Mouse (Mus musculus) lung, embryonic 14.5 days (tissue): ENCODE data around the gene Lipt1. TPM values are rescaled to one million over a fixed set of nuclear protein-coding genes. Genes with fewer than 3 reads are reported as not detected.
A peak's percentile ranks its signal among the peaks of the same experiment; 100 is the strongest.

Experiments
- ATAC-seq: fragments of 200-750 bp; cut with Nextera tagmentation; 2 replicates; pipeline ENCODE4 v1.8.0; 2017; ENCODE audit warnings: mild to moderate bottlenecking, moderate TSS enrichment, moderate library complexity; ENCODE audit not compliant: insufficient read depth
- DNase-seq: peaks from one replicate; pipeline ENCODE4 v3.0.0-alpha.2; 2015
- H3K27ac ChIP-seq: fragments of 300-500 bp; sonication (generic); 2 replicates; pipeline ENCODE4 v1.5.1; 2014; ENCODE audit warnings: low read depth, mild to moderate bottlenecking, moderate library complexity
- H3K27me3 ChIP-seq: fragments of 300-500 bp; sonication (generic); 2 replicates; pipeline ENCODE4 v1.6.1; 2014; ENCODE audit warnings: low read length, control low read depth; ENCODE audit not compliant: insufficient read depth
- H3K36me3 ChIP-seq: fragments of 300-500 bp; sonication (generic); 2 replicates; pipeline ENCODE4 v1.6.1; 2014; ENCODE audit warnings: control low read depth; ENCODE audit not compliant: insufficient read depth
- H3K4me1 ChIP-seq: fragments of 300-500 bp; sonication (generic); 2 replicates; pipeline ENCODE4 v1.6.1; 2014; ENCODE audit warnings: antibody characterized with exemption, control low read depth; ENCODE audit not compliant: insufficient read depth
- H3K4me2 ChIP-seq: fragments of 300-500 bp; sonication (generic); 2 replicates; pipeline ENCODE4 v1.6.1; 2014; ENCODE audit warnings: mild to moderate bottlenecking
- H3K4me3 ChIP-seq: fragments of 300-500 bp; sonication (generic); 2 replicates; pipeline ENCODE4 v1.5.1; 2014; ENCODE audit warnings: low read depth, low read length
- H3K9ac ChIP-seq: fragments of 300-500 bp; sonication (generic); 2 replicates; pipeline ENCODE4 v1.6.1; 2014
- H3K9me3 ChIP-seq: fragments of 300-500 bp; sonication (generic); 2 replicates; pipeline ENCODE4 v1.6.1; 2016; ENCODE audit warnings: low read depth, low read length, control low read depth
- CTCF ChIP-seq: IDR thresholded peaks from 2 replicates; pipeline ENCODE4 v1.5.1; 2016; ENCODE audit warnings: antibody characterized with exemption, low read depth
- whole genome bisulfite sequencing: fragments of 180-500 bp; shearing (Covaris S2); extraction: QIAGEN DNeasy Blood & Tissue Kit; methylation state at CpG from one replicate; pipeline ENCODE4 v1.1.7; 2014; 5-methylcytosine and 5-hydroxymethylcytosine counted together
- polyA plus RNA-seq: library from polyadenylated mRNA; unstranded; fragments of >200 nt; fragmentation: Nextera tagmentation; extraction: Ambion mirVana; gene quantifications from 2 replicates; pipeline ENCODE4 v1.2.1, GENCODE M21; 2014

The Lipt1 gene
- polyA plus RNA-seq, 1 experiment from 2014 or later, result 7.2 TPM

DNA sequence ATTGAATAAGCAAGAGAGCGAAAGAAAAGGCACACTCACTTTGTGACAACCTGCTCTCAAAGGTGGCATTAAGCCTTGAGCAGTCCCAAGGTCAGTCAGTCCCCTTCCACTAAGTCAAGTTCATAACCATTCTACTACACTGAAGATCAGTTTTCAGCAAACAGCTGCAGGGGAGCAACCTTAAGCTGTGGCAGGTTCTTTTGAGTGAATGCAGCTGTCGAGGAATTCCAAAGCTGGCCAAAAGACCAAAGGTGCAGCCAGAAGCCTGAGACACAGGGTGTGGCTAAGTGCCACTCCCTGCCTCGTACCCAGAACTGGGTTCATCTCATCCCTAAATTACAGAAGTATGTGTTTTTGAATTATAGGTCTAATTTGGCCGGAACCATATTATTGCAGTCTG lies 28.3 kb downstream of the Lipt1 start:
- no peaks in the 10 kb centered on the region for H3K4me1 ChIP-seq
- no peak overlapping the region for H3K4me2 ChIP-seq
- WGBS, result 63% methylated on average over 4 of the region's 4 CpGs
- ATAC-seq (no peak), DNase-seq (no peak)
- H3K9me3 ChIP-seq, result no peaks in the 10 kb centered on the region
- H3K4me3 ChIP-seq, result no peak overlapping the region
- H3K27ac ChIP-seq, result no peak overlapping the region
- peaks cover 40% of the 10 kb centered on the region for H3K36me3 ChIP-seq
- H3K9ac ChIP-seq, result no peak overlapping the region
- no peak for TF ChIP-seq CTCF
- no peaks in the 10 kb centered on the region for H3K27me3 ChIP-seq

DNA sequence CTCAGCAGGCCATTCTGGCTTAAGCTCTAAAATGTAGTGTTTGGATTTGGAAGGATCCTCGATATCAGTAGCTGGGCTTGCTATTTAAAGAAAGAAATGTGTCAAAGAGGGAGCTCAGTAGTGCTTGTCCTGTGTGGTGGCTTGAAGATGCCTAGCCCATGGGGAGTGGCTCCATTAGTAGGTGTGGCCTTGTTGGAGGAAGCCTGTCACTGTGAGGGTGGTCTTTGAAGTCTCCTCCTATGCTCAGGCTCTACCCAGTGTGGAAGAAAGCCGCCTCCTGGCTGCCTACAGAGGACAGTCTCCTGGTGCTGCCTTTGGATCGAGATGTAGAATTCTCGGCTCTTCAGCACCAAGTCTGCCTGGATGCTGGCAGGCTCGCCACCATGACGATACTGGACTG lies 28.8 kb downstream of the Lipt1 start:
- ATAC-seq (no peak), DNase-seq (no peak)
- Histone ChIP-seq H3K27me3 (no peaks in the 10 kb centered on the region), H3K4me3 (no peak overlapping the region), H3K36me3 (peaks cover 40% of the 10 kb centered on the region), H3K4me2 (no peak overlapping the region), H3K9ac (no peak overlapping the region), H3K27ac (no peak overlapping the region), H3K4me1 (no peaks in the 10 kb centered on the region), H3K9me3 (no peaks in the 10 kb centered on the region)
- TF ChIP-seq CTCF, result no peak
- 45% methylated on average over 6 of the region's 6 CpGs for WGBS

DNA sequence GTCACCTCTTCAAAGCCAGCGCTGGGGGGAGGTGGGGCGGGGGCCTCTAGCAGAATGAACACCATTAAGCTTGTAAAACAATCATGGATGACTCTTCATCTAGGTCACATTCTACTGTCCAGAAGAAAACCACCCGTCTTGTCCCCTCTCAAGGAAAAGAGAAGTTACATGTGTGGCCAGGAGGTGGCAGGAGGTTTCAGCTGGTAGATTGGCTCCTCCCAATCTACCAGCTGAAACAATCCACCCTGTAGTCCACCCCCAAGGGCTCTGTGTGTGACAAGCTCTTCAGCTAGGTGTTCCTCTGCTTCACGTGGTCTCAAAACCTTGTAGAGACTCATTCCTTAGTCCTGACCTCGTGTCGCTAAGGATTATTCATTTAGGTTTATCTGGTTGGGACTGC lies 31.6 kb downstream of the Lipt1 start:
- Histone ChIP-seq H3K36me3 (peaks cover 17% of the 10 kb centered on the region), H3K27me3 (no peaks in the 10 kb centered on the region), H3K4me3 (no peak overlapping the region), H3K4me1 (no peaks in the 10 kb centered on the region), H3K27ac (no peak overlapping the region), H3K9me3 (no peaks in the 10 kb centered on the region), H3K9ac (no peak overlapping the region), H3K4me2 (no peak overlapping the region)
- WGBS, result 32% methylated on average over 6 of the region's 6 CpGs
- DNase-seq (peak; percentile 72), ATAC-seq (peak; percentile 38; the same call in 1 of the 2 replicates)
- peak; percentile 57 for TF ChIP-seq CTCF

DNA sequence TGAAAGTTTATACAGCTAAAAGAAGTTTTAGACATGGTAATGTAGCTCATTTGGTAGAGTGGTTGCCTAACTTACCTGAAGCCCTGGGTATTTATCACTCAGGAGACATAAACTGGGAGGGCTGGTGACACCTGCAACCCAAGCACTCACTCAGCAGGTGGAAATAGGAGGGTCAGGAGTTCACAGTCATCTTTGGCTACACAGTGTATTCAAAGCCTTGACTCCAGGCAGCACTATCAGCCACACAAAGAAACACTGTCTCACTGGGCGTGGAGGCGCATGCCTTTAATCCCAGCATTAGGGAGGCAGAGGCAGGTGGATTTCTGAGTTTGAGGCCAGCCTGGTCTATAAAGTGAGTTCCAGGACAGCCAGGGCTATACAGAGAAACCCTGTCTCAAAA lies 41.2 kb downstream of the Lipt1 start:
- whole genome bisulfite sequencing, result 76% methylated on average over 2 of the region's 2 CpGs
- Histone ChIP-seq H3K4me2 (no peak overlapping the region), H3K27me3 (no peaks in the 10 kb centered on the region), H3K9ac (no peak overlapping the region), H3K27ac (no peak overlapping the region), H3K36me3 (no peaks in the 10 kb centered on the region), H3K4me3 (no peak overlapping the region), H3K4me1 (no peaks in the 10 kb centered on the region), H3K9me3 (no peaks in the 10 kb centered on the region)
- TF ChIP-seq CTCF, result no peak
- no peak for ATAC-seq
- DNase-seq, result no peak

DNA sequence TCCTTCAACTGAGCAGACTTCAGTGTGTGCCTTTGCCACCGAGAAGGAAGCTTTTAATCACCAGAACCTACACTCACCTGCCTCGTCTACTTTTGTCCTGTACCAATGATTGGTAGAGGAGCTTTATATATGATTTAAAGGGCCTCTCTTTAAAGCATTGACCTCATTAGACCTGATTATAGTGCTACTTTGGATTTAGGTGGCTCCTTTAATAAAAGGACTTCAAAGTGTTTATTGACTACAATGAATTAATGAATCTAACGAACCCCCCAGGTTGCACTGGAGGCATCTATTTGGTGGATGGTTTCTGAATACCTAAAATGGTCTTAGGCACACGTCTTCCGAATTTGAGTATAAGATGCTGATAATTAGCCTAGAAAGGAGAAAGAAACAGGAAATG lies 44.9 kb downstream of the Lipt1 start, which contains the start of gene Lyg2:
Lyg2 (minus strand) TSS at position 101 of the 400 bp plus-strand sequence.
- no peaks in the 10 kb centered on the region for H3K27me3 ChIP-seq
- no peak within 1 kb of the TSS for H3K27ac ChIP-seq
- TF ChIP-seq CTCF, result no peak
- H3K9ac ChIP-seq, result no peak within 1 kb of the TSS
- H3K4me1 ChIP-seq, result no peaks in the 10 kb centered on the region
- 75% methylated on average over 5 of the region's 5 CpGs for whole genome bisulfite sequencing
- H3K9me3 ChIP-seq, result no peaks in the 10 kb centered on the region
- ATAC-seq (no peak), DNase-seq (no peak)
- H3K36me3 ChIP-seq, result no peaks in the 10 kb centered on the region
- H3K4me3 ChIP-seq, result no peak within 1 kb of the TSS
- no peak within 1 kb of the TSS for H3K4me2 ChIP-seq

DNA sequence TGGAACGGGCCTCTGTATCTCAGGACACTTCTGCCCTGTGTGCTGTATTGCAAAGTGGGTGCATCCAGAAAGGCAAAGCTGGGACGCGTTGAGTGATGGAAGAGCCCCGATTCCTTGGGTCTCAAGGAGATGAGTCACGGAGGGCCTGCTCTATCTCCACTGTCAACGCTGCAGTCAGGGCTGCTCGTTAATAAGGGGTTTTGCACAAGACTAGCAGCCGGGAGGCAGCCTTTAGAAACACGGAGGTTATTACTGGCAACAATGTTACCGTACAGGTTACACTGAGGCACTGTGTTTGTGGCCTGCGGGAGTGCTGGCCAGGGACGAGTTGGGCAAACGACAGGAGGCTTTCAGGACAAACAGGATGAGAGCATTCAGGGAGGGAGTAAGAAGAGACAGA lies 46.1 kb downstream of the Lipt1 start:
- no peaks in the 10 kb centered on the region for H3K9me3 ChIP-seq
- DNase-seq (no peak), ATAC-seq (no peak)
- H3K4me1 ChIP-seq, result no peaks in the 10 kb centered on the region
- H3K27me3 ChIP-seq, result no peaks in the 10 kb centered on the region
- H3K4me2 ChIP-seq, result no peak overlapping the region
- WGBS, result 63% methylated on average over 13 of the region's 13 CpGs
- H3K27ac ChIP-seq, result no peak overlapping the region
- H3K4me3 ChIP-seq, result no peak overlapping the region
- no peak overlapping the region for H3K9ac ChIP-seq
- H3K36me3 ChIP-seq, result no peaks in the 10 kb centered on the region
- no peak for TF ChIP-seq CTCF

DNA sequence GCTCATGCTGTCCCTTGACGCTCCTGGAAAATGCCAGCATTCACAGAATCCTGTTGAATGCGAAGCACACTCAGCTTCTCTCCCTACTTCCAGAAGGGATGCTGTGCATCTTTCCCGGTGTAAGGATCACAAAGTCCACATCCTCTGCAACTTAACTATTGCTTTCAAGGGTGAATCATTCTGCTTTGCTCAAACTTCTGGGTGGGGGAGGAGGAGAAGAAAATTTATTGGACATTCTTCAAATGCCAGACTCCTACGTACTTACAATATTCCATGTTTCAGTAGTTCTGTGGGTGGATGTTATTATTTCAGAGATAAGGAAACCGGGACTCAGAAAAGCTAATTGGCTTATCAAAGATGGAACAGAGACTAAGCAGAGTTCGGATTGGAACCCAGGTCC lies 46.6 kb downstream of the Lipt1 start:
- H3K9ac ChIP-seq, result no peak overlapping the region
- no peak for ATAC-seq
- no peaks in the 10 kb centered on the region for H3K27me3 ChIP-seq
- DNase-seq, result no peak
- no peak for TF ChIP-seq CTCF
- H3K9me3 ChIP-seq, result no peaks in the 10 kb centered on the region
- no peaks in the 10 kb centered on the region for H3K36me3 ChIP-seq
- no peaks in the 10 kb centered on the region for H3K4me1 ChIP-seq
- 55% methylated on average over 6 of the region's 6 CpGs for WGBS
- no peak overlapping the region for H3K4me3 ChIP-seq
- H3K4me2 ChIP-seq, result no peak overlapping the region
- H3K27ac ChIP-seq, result no peak overlapping the region

DNA sequence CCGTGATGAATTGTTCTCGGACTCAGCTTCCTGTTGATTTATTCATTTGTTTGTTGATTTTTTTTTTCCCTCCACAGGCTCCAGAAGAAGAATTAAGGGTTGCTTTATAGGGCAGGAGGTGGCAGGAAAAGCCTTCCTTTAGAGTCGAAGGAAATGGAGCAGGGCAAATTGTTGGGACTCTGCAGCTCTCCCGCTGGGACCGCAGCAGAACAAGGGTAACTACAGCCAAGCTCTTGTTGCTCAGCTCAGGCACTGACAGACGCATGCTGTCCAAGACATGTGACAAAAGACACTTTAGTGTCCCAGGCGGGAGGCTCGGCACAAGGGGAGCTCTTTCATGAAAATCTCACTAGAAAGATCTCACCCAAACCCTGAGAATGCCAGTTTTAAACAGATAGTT lies 51.0 kb downstream of the Lipt1 start:
- H3K4me1 ChIP-seq, result no peaks in the 10 kb centered on the region
- no peak overlapping the region for H3K27ac ChIP-seq
- H3K36me3 ChIP-seq, result no peaks in the 10 kb centered on the region
- no peak for ATAC-seq
- no peak for TF ChIP-seq CTCF
- peak; percentile 8 for DNase-seq
- H3K9ac ChIP-seq, result no peak overlapping the region
- 53% methylated on average over 8 of the region's 8 CpGs for WGBS
- H3K4me3 ChIP-seq, result no peak overlapping the region
- H3K4me2 ChIP-seq, result no peak overlapping the region
- H3K9me3 ChIP-seq, result no peaks in the 10 kb centered on the region
- H3K27me3 ChIP-seq, result no peaks in the 10 kb centered on the region

Other genes starting within 250 kb of the Lipt1 start
- 8.1 and 8.5 TPM in 2 replicates for gene 2010300C02Rik, start 151.7 kb upstream of the Lipt1 start, polyA plus RNA-seq
- gene Tsga10, start 5.3 kb upstream of the Lipt1 start, polyA plus RNA-seq, result 7.7 TPM in 2 replicates
- 24.2 and 26.4 TPM in 2 replicates for gene Mitd1, start 18.7 kb downstream of the Lipt1 start, polyA plus RNA-seq
- 247 and 261 TPM in 2 replicates for gene Mrpl30, start 18.7 kb downstream of the Lipt1 start, polyA plus RNA-seq
- gene Lyg2, start 44.8 kb downstream of the Lipt1 start, polyA plus RNA-seq, result not detected in 2 replicates
- not detected in 2 replicates for gene Lyg1, start 86.0 kb downstream of the Lipt1 start, polyA plus RNA-seq
- 127 and 153 TPM in 2 replicates for gene Txndc9, start 126.2 kb downstream of the Lipt1 start, polyA plus RNA-seq
- gene Eif5b, start 126.3 kb downstream of the Lipt1 start, polyA plus RNA-seq, result 25.4 and 25.8 TPM in 2 replicates